Mouse (Mus musculus): ENCODE measurements at regions not wholly inside any gene's neighbourhood (a gene's known extent, or its start where the extent isn't known, plus 50 kb on each side); places are given as distances from the start of the nearest gene placed in this dataset.

GRCm38 (mm10) chrX:11845566-11845965 lies 314.6 kb downstream of the Bcor start:
- no peak for DNase-seq (ENCODE audit: low spot score)

- no peak for DNase-seq (ENCODE audit: low spot score)
These were observed 304.2 kb downstream of the Bcor start for GRCm38 (mm10) chrX:11855910-11856309.

GRCm38 (mm10) chrX:11859396-11859795 lies 300.8 kb downstream of the Bcor start:
- DNase-seq (ENCODE audit: low spot score): no peak

- no peak for DNase-seq (ENCODE audit: low spot score)
These were observed 298.9 kb downstream of the Bcor start for GRCm38 (mm10) chrX:11861119-11861708.

DNA sequence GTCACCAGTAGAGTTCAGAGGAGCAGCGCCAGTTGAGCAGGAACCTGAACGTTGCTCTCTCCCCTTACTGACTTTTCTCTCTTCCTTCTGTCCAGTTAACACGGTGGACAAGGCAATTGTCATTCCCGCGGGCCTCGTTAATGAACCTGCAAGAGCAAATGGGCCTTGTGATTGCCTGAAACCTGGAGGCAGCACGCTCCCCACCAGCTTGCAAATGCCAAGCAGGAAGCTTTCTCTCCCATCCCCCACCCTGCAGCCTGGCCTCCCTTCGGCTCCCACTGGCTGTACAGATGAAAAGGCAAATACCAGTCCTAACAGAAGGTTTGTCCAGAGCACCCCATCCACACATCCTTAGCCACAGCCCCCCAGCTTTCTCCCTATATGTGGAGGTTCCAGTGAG lies 298.3 kb downstream of the Bcor start:
- no peak for DNase-seq (ENCODE audit: low spot score)

- no peak for DNase-seq (ENCODE audit: low spot score)
These were observed 297.0 kb downstream of the Bcor start for GRCm38 (mm10) chrX:11863106-11863505.

- DNase-seq (ENCODE audit: low spot score): no peak
These were observed 286.2 kb downstream of the Bcor start for GRCm38 (mm10) chrX:11873913-11874312.

GRCm38 (mm10) chrX:11876636-11877035 lies 283.5 kb downstream of the Bcor start:
- DNase-seq (ENCODE audit: low spot score): no peak

GRCm38 (mm10) chrX:11878028-11878427 lies 282.1 kb downstream of the Bcor start:
- DNase-seq (ENCODE audit: low spot score): no peak

- no peak for DNase-seq (ENCODE audit: low spot score)
These were observed 279.2 kb downstream of the Bcor start for GRCm38 (mm10) chrX:11880972-11881371.

DNA sequence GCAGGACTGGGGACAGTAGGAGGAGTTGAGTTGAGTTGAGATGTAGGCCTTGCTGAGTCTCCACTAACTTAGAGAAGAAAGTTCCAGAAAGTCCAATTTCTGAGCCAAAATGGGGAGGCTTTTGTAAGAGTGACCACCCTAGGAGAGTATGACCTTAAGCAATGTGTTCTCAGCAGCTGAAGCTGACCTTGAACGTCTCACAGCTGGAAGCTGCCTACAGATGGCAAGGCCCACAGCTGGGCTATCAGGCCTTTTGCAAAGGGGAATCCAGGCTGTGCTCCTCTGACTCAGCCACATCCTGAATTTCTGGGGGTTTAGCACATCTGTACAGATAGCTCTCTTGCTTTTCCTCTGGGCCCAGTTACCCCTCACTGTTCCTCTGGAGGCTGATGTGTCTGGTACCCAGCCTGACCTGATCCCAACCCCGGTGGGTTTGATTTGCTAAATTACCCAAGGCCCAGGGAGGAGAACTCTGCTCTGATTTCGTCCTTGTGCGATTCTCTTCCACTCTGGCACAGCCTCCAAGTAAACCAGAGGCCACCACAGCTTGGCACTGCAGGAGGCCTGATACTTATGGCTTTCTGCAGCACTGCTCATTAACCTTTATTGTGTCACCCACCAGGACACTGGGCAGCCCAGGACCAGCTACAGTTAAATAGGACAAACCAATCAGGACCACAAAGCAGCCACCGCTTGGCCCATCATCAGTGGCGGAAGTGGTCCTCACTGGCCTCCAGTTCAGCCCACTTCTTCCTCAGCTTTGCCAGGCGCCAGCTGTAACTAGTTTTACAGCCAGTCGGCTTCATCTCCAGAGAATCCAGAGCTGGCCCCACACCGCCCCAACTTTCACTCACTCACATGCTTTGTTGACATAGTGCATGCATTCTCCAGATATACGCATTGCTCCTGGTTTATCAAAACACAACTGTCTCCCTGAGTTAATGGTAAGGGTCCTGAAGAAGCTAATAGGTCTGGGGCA lies 276.1 kb downstream of the Bcor start:
- DNase-seq (ENCODE audit: low spot score): no peak

DNA sequence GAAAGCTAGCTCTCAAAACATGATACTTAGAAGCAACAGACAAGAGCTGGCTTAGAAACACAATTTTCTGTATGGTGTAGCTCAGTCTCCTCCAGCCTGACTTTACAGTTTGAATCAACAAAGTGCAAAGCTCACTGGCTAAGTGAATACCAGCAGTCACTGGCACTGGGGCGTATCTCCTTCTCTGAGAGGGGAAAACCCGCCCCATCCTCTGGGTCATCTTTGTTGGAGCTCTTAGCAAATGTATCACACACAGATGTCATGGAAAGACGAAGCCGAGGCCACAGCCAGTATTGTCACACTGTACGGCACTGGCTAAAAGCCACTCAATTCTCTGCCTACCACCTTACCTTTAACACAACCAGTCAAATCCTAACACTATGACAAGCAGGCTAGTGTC lies 267.8 kb downstream of the Bcor start:
- DNase-seq (ENCODE audit: low spot score): no peak

GRCm38 (mm10) chrX:11893606-11894279 lies 266.4 kb downstream of the Bcor start:
- no peak for DNase-seq (ENCODE audit: low spot score)

DNA sequence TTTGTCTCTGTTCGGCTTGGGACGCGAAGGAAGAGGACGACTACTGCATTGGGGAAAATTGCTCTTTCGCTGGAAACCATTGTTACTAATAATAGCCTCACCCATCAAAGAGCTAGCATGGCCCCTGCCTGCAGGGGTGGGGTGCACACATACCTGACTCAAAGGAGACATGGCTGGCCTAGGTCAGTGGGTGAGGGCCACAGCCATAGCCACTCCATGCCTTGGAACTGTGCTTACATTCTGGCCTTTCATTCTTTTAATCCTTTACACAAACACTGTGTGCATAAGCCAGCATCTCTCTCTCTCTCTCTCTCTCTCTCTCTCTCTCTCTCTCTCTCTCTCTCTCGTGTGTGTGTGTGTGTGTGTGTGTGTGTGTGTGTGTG lies 265.9 kb downstream of the Bcor start:
- no peak for DNase-seq (ENCODE audit: low spot score)

DNA sequence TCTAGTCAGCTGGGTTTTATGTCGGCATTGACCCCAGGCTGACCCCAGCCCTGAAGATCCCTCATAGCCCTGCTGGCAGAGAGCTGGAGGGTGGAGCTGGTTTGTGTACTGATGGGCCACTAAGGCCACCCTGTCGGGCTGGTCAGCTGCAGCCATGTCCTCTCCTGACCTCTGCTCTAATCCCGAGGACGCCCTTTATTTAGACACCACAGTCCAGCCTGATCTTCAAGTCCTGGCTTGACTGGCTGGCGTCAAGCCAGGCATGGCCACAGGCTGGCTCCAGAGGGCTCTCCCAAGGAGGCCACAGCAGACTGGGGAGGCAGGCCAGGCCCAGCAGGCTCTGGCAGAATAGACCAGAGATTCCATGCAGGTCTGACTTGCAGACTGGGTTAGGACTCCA lies 264.8 kb downstream of the Bcor start:
- no peak for DNase-seq (ENCODE audit: low spot score)

GRCm38 (mm10) chrX:11898280-11898679 lies 261.9 kb downstream of the Bcor start:
- DNase-seq (ENCODE audit: low spot score): no peak

DNA sequence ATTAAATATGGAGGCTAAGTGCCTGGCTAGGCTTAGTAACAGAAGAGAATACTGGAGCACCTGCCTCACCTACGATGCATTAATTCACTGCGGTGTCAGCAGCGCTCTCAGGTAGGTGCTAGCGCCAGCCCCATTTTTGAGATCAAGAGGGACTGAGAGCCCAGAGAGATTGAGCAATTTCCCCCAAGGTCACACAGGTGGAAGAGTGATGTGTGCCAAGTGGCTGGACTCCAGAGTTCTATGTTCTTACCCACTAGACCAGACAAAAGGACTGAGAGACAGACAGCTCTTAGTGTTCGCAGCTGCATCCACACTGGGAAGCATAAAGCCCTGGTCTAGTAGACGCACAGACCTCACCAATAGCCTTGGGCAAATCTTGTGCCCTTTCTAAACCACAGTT lies 261.1 kb downstream of the Bcor start:
- no peak for DNase-seq (ENCODE audit: low spot score)

- no peak for DNase-seq (ENCODE audit: low spot score)
These were observed 260.2 kb downstream of the Bcor start for GRCm38 (mm10) chrX:11899914-11900313.

GRCm38 (mm10) chrX:11901791-11902190 lies 258.4 kb downstream of the Bcor start:
- no peak for DNase-seq (ENCODE audit: low spot score)

GRCm38 (mm10) chrX:11903116-11903700 lies 256.9 kb downstream of the Bcor start:
- DNase-seq (ENCODE audit: low spot score): no peak

GRCm38 (mm10) chrX:11905231-11905630 lies 254.9 kb downstream of the Bcor start:
- DNase-seq (ENCODE audit: low spot score): no peak

DNA sequence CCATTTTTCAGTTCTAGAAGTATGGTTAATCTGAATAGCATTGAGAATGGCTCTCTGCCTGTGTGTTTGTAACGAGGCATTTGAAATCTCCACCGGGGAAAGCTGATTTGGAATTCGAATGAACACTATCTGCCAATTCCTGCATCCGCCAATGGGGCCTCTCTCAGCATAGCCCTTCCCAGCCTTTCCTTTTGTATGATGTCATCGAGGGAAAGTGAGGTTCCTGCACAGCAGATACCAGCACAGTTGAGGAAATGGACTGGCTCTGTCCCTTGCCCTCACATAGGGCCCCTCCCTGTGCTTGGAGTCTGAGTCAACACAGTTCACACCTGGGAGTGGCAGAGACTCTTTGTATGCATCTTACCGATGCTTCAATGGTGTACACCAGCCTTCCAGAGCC lies 253.0 kb downstream of the Bcor start:
- DNase-seq (ENCODE audit: low spot score): no peak

DNA sequence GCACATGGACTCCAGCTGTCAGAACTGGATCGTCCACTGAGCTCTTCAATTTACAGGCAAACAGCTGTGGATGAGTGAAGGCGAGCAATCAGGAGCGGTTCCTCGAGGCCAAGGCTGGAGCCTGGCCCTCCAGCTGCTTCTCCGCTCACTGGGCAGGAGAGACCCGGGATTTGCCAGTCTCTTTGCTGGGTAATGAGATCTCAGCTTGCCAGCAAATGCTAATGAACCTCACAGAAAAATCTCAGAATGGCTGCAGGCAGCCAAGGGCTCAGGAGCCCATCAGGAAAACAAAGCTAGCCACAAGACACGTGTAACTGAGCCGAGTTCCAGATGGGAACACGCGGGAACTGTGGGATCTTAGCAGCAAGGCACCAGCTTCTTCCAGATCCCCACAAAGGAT lies 244.2 kb downstream of the Bcor start:
- DNase-seq (ENCODE audit: low spot score): no peak

All from urinary bladder, postnatal 10 days (tissue).